Mouse (Mus musculus): ENCODE data around the gene Det1.

GRCm38 (mm10) chr7:78863796-78864445, 16.9 kb upstream of the Det1 start:
- TF ChIP-seq POLR2A (IDR thresholded peaks at IDR 0.05; ENCODE audit: low read depth, low read length): no peak
- TF ChIP-seq CTCF (IDR thresholded peaks at IDR 0.05; ENCODE audit: borderline replicate concordance, insufficient read depth, low read length): no peak

Measured in embryonic fibroblast, embryonic 13.5 days (primary cell).